Mouse (Mus musculus): ENCODE results near the gene Zfp488.

DNA sequence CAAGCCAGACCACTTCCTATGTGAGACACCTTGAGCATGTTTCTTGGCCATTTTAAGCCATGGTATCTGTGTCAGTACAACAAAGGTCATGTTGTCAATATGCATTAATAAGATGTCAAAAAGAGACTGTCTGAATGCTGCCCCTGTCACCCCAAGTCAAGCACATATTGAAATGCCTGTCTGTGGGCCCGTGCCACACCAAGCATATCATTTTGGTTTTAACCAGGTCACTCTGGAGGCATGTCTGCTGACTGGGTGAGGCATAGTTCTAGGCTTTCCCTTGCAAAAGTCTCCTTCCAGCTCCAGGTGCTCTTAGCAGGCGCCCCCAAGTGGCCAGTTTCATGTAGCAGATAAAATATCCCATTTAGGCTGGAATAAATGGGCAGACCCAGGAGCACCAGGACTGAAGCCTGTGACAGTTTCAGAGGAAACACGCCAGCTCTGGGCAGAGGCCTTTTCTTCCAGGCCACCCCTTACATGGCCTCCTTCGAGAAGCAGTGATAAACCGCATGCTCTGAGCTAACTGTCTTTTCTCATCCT, 44.7 kb downstream of the Zfp488 start:
- peak; percentile 53 for TF ChIP-seq CTCF (IDR thresholded peaks at IDR 0.05; ENCODE audit: low read depth)
- TF ChIP-seq EP300 (IDR thresholded peaks at IDR 0.05; ENCODE audit: low read depth): no peak
